Mouse (Mus musculus): ENCODE results near the gene Smoc1.

DNA sequence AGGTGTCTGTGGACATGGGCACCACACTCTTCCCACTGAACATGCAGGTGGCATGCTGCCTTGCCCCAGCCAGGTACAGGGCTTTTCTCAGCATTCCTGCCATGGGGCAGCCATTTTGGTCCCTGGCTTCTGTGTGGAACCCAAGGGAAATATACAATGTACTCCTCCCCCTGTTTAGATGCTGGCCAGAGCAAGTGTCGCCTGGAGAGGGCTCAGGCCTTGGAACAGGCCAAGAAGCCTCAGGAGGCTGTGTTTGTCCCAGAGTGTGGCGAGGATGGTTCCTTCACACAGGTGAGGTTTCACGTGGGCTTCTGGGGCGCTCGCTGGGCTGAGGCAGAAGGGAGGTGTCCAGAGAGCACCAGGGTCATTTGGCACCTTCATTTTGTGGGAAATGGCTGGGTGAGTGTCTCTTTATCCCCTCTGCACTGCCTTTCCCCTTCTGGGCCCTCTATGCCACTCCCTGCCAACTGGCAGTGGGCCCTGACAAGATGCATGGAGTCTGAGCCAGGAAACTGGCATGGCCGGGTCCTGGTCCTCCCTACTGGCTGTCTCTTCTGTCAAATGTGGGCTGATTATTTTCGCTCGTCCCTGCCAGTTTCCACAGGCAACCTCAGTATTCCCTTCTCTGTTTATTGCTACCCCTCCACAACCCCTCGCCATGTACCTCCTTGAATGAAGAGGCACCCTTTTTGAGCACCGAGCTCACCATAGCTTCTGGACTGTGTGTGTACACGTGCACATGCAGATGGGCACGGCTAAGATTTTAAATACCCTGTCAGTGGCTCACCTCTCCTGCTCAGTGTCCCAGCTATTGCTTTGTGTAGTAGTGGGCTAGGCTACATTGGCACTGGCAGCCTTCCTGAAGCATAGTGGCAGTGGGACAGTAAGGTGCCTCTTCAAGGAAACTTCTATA lies 79.4 kb downstream of the Smoc1 start:
- no peak for TF ChIP-seq POLR2A (IDR thresholded peaks at IDR 0.05; ENCODE audit: insufficient read length, low read depth)
- TF ChIP-seq USF1 (IDR thresholded peaks at IDR 0.05; ENCODE audit: low read depth): no peak
- TF ChIP-seq REST (IDR thresholded peaks at IDR 0.05; ENCODE audit: insufficient read depth, insufficient read length): no peak
- no peak for TF ChIP-seq CEBPB (IDR thresholded peaks at IDR 0.05; ENCODE audit: insufficient read depth, poor library complexity, severe bottlenecking)
- no peak for TF ChIP-seq TCF12 (IDR thresholded peaks at IDR 0.05; ENCODE audit: insufficient read depth, poor library complexity, severe bottlenecking)
